Mouse (Mus musculus) liver, adult (tissue): Measurements from ENCODE around the gene Ehd1.

Experiments
- GATA4 ChIP-seq: IDR thresholded peaks from 2 replicates; pipeline ENCODE4 v1.6.1; 2014; ENCODE audit warnings: mild to moderate bottlenecking, low read length; ENCODE audit not compliant: insufficient replicate concordance

Ehd1 gene

GRCm38 (mm10) chr19:6300402-6300841 is 23.9 kb downstream of the Ehd1 start:
- TF ChIP-seq GATA4: no peak

- TF ChIP-seq GATA4: no peak
Observed at GRCm38 (mm10) chr19:6302114-6302513, 25.6 kb downstream of the Ehd1 start.

DNA sequence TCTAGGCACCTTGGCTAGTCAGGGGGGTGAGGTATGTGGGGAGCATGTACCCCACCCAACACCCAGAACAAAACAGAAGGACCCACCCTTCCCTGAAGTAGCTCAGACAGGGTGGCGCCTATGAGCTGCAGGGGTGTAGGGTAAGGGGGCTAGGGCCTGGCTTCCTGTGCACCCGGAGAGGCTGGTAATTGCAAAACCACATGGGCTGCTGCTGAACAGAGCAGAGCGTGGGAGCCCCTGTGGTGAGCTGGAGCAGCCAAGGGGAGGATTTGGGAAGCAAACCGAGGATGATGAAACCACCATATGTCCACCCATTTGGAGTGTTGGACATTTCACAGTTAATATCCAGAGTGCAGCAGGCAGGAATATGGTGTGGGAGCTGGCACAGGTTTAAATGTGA is 26.0 kb downstream of the Ehd1 start:
- TF ChIP-seq GATA4: no peak

GRCm38 (mm10) chr19:6303831-6304230 is 27.3 kb downstream of the Ehd1 start:
- no peak for TF ChIP-seq GATA4

DNA sequence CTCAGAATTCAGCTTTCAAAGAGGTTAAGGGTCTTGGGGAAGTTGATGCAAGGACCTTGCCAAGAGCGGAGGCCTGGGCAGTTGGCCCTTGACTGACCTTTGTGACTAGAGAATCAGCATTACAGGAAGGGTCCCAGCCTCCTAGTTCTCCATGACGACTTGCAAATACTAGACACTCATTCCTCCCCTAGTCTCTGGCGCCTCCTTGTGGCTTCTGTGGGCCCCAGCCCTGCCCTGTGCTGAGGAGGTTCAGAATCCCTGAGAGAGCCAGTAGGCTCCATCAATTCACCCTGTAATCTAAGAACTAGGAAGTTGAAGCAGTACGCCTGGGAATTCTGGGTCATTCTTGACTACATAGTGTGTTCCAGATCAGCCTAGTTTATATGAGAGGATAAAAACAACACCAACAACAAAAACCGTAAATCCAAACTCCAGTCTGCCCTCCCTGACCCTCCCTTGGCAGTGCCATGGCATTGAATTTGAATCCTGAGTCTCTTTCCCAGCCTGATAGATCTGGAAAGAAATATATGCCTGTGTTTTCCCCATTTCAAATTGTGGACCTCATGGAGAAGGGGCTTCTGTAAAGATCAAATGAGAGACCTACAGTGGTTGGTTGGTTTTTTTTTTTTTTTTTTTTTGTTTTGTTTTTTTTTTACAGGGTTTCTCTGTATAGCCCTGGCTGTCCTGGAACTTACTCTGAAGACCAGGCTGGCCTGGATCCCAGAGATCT is 28.4 kb downstream of the Ehd1 start:
- TF ChIP-seq GATA4: no peak

DNA sequence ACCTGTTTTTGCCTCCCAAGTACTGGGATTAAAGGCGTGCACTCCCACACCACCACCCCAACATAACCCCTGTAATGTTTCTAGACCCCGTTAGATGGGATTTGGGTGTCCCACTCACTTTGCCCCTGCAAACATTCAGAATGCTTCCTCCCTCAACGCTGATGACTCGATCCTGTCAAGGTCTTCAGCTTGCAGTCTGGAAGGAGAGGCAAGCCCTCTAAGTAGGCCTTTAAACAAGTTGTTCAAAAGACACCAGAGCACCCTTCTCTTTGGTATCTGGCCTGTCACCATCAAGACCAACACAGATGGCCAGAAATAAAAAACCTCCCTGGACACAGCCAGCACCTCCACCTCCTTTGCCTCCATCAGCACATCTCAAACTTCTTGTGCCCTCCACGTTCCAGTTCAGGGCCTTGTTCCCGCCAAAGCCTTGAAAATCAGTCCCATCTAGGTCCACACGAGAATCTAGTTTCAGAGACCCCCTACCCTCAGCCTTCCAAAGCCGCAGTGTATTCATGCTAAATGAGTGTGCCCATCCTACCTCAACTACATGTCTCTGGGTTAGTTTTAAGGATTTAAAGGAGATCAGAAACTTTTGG is 29.1 kb downstream of the Ehd1 start:
- no peak for TF ChIP-seq GATA4

DNA sequence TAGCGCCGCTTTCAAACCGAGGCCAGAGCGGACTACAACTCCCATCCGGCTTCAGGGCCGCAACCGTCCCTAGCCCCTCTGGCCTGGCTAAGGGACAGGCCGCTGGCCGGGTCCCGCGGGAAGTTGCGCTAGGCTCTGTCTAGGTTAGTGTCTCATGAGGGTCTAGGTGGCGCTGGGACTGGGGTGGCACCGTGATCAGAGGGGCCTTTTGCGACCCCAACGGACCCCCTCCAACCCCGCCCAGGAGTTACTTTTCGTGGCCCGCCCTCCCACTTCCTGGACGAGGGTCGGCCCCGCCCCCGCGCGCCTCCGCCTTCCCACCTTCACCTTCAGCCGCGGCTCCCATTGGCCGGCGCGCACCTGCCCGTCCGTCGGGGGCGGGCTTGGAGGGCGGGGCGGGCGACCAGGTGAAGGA is 29.6 kb downstream of the Ehd1 start, which contains the start of gene Cdc42bpg:
Gene Cdc42bpg (plus strand): TSS at position 320 of the 415 bp plus-strand sequence.
- TF ChIP-seq GATA4: no peak

GRCm38 (mm10) chr19:6306586-6306985 is 30.1 kb downstream of the Ehd1 start:
- TF ChIP-seq GATA4: no peak

DNA sequence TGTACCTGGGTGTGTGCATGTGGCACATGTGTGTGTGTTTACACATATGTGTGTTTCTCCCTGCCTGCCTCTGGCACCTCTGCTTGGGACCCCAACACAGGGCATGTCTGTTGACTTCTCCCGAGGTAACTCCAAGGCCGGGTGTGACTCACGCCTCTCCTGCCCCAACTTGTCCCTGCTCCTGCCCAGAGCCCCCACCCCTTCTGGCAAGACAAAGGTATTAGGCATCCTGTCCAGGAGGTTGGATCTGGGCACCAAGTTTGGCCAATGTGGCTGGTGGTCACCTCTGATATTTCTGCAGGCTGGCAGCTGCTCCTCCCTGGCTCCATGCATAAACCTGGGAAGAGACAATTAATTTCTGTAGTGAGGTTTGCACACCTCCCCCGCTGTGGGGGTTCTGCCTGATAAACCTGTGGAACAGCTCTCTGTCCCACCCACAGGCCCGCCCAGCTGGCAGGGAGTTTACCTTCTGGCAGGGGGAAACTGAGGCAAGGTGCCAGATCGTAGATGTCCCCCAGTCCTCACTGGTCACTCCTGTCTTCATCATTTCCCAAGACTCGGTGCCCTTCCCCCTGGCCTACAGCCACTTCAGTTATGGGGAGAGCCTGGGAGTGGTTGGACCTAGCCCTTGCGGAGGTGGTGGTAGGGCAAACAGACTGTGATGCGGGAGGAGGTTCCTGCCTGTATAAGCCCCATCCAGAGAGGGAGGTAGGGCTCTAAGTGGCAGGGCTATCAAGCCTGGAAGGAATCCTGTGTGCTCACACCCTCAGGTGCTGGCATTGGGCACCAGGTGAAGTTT is 31.4 kb downstream of the Ehd1 start:
- TF ChIP-seq GATA4: no peak

DNA sequence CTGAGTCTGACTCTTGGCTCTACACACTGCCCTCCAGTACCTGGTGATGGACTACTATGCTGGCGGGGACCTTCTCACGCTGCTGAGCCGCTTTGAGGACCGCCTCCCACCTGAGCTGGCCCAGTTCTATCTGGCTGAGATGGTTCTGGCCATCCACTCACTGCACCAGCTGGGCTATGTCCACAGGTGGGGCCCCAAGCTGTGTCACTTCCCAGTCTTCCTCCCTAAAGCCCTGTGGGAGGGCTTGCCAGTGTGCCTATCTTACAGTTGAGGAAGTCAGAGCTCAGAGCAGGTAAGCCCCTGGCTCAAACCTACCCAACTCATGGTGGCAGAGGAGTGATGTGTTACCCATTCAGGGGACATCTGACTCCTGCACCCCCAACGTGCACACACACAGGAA is 33.7 kb downstream of the Ehd1 start:
- TF ChIP-seq GATA4: no peak

DNA sequence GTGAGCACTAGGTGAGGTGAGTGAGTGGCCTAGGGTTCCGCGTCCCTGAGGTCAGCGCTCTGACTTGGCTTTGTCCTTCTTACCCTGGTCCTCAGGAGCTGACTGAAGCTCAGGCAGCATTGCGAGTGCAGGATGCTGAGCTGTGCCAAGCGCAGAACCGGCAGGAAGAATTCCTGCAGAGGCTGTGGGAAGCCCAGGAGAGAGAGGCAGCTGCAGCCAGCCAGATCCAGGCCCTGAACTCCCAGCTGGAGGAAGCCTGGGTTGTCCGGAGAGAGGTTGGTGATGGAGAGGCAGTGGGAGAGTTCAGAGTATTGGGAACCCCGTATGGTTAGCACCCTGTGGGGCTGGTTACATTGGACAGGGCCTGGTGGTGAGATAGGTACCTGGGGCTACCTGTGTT is 37.3 kb downstream of the Ehd1 start:
- no peak for TF ChIP-seq GATA4

DNA sequence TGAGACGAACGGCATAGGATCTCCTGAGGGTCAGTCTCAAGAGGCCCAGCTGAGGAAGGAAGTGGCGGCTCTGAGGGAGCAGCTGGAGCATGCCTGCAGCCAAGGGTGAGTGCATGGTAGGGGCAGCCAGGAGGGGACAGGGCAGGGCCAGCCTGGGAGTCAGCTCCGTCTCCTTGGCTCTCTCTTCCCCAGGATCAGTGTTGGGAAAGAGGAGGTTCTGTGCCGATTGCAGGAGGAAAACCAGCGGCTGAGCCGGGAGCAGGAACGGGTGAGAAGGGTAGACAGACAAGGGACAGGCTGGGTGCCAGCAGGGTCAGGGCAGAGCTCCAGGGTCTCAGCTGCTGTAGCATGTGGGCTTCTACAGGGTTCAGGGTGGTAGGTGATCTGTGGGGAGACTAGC is 38.0 kb downstream of the Ehd1 start:
- TF ChIP-seq GATA4: no peak

DNA sequence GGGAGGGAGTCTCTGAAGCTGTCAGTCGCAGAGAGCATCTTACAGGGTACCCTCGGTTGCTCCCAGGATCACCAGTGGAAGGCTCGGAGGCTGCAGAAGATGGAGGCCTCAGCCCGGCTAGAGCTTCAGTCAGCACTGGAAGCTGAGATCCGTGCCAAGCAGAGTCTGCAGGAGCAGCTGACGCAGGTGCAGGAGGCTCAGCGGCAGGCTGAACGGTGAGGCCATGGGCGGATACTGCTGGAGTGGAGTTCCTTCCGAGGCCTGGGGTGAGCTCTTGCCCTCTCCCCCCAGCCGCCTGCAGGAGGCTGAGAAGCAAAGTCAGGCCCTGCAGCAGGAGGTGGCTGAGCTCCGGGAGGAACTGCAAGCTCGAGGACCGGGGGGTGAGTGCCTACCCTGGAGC is 39.0 kb downstream of the Ehd1 start:
- no peak for TF ChIP-seq GATA4

- TF ChIP-seq GATA4: no peak
Observed at GRCm38 (mm10) chr19:6318145-6318544, 41.6 kb downstream of the Ehd1 start.

DNA sequence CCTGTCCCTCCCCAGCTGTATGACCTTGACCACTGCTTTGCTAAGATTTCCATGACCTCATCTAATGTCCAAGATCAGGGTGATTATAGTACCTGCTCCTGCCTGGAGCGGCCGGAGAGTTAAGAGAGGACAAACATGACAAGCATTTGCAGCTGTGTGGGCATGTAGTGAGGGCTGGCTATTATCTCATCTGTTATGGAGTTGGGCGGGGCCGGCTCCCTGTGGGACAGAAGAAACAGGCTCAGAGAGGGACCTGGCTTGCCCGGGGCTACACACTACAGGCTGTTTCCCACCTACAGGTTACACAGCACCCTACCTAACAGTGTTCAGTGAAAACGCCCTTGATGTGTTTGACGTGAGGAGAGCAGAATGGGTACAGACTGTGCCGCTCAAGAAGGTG is 44.8 kb downstream of the Ehd1 start:
- no peak for TF ChIP-seq GATA4
